Mouse (Mus musculus): ENCODE data around the gene Tor3a.

DNA sequence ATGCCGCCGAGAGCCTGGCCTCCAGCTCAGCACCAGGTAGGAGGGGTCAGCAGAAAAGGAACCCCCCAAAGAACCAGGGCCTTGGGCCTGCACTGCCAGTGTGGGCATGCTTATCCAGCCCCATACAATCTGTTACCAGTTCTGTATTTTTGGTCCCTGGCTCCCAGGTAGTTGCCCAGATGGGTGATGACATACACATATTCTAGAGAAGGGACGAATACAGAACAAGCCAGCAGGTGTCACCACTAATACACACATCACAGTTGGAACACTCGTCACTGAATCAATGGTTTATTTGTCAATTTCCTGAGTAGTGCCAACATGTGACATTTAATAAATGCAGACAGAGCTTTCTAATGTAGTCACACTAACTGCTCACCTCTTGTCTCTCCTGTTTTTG lies 33.6 kb downstream of the Tor3a start:
- TF ChIP-seq CTCF (conservative IDR thresholded peaks at IDR 0.05; ENCODE audit: low read length) (no peak), POU5F1 (IDR thresholded peaks at IDR 0.05; ENCODE audit: borderline replicate concordance, low read length) (no peak), NANOG (IDR thresholded peaks at IDR 0.05; ENCODE audit: borderline replicate concordance, low read length) (no peak)
